Mouse (Mus musculus): Measurements from ENCODE around the gene Lsamp.

DNA sequence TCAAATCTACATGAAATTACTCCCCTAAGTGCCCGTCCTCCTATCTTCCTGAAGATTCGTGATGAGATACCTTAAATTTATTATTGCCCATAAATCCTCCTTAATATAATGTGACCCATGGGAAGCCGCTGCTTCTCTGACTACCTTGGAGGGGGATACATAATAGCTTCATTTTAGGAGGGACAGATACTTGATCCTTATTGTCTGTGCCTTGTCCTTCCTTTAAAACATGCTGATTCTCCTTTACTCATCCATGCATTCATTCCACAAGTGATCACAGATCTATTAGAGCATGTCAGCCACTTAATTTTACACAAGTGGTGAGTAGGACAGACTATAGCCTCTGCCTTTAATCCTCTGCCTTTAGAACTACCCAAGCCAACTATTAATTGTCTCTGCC is 1426.5 kb downstream of the Lsamp start:
- no peak for TF ChIP-seq CTCF (IDR thresholded peaks at IDR 0.05; ENCODE audit: low read depth)
- no peak for TF ChIP-seq EP300 (IDR thresholded peaks at IDR 0.05; ENCODE audit: low read depth)
